Mouse (Mus musculus): Measurements from ENCODE around the gene 2310009B15Rik.
A peak's percentile ranks its signal among the peaks of the same experiment; 100 is the strongest.

2310009B15Rik gene

GRCm38 (mm10) chr1:138842315-138842714, 14.3 kb downstream of the 2310009B15Rik start:
- DNase-seq (ENCODE audit: low read depth, low spot score) = peak; percentile 35

GRCm38 (mm10) chr1:138841306-138842095, 15.2 kb downstream of the 2310009B15Rik start:
- DNase-seq (ENCODE audit: low read depth, low spot score) = peak; percentile 21

- no peak for DNase-seq (ENCODE audit: low read depth, low spot score)
These were observed 16.0 kb downstream of the 2310009B15Rik start for GRCm38 (mm10) chr1:138840440-138841305.

- DNase-seq (ENCODE audit: low read depth, low spot score) = no peak
These were observed 16.7 kb downstream of the 2310009B15Rik start for GRCm38 (mm10) chr1:138839809-138840430.

- DNase-seq (ENCODE audit: low read depth, low spot score) = no peak
These were observed 17.4 kb downstream of the 2310009B15Rik start for GRCm38 (mm10) chr1:138839291-138839690.

- no peak for DNase-seq (ENCODE audit: low read depth, low spot score)
These were observed 18.6 kb downstream of the 2310009B15Rik start for GRCm38 (mm10) chr1:138837786-138838743.

GRCm38 (mm10) chr1:138835355-138835900, 21.2 kb downstream of the 2310009B15Rik start:
- peak; percentile 76 for DNase-seq (ENCODE audit: low read depth, low spot score)

- no peak for DNase-seq (ENCODE audit: low read depth, low spot score)
These were observed 25.3 kb downstream of the 2310009B15Rik start for GRCm38 (mm10) chr1:138831309-138831708.

GRCm38 (mm10) chr1:138826841-138827240, 29.8 kb downstream of the 2310009B15Rik start:
- peak; percentile 78 for DNase-seq (ENCODE audit: low read depth, low spot score)

- DNase-seq (ENCODE audit: low read depth, low spot score) = no peak
These were observed 33.7 kb downstream of the 2310009B15Rik start for GRCm38 (mm10) chr1:138822985-138823322.

GRCm38 (mm10) chr1:138822255-138822984, 34.2 kb downstream of the 2310009B15Rik start:
- no peak for DNase-seq (ENCODE audit: low read depth, low spot score)

All from 3T3-L1 (cell line).